Mouse (Mus musculus) adrenal gland, adult 8-10 months (tissue): ENCODE data around the gene Xbp1. TPM values are rescaled to one million over a fixed set of nuclear protein-coding genes. Genes with fewer than 3 reads are reported as not detected.
A peak's percentile ranks its signal among the peaks of the same experiment; 100 is the strongest.
"Not testable (repeated sequence)": the region's sequence is repeated elsewhere in the genome, so short reads cannot be mapped to it uniquely, and the experiment has no call there.

Experiments used
- DNase-seq: peaks from one replicate; pipeline ENCODE4 v3.0.0; 2022
- total RNA-seq, 4 experiments: library from RNA; stranded (reverse); gene quantifications; 2 replicates each; pipeline ENCODE4 v1.2.4; 2022

Xbp1 gene
- 100 to 1,000 TPM; 163 to 269 (median 179) TPM for total RNA-seq

DNA sequence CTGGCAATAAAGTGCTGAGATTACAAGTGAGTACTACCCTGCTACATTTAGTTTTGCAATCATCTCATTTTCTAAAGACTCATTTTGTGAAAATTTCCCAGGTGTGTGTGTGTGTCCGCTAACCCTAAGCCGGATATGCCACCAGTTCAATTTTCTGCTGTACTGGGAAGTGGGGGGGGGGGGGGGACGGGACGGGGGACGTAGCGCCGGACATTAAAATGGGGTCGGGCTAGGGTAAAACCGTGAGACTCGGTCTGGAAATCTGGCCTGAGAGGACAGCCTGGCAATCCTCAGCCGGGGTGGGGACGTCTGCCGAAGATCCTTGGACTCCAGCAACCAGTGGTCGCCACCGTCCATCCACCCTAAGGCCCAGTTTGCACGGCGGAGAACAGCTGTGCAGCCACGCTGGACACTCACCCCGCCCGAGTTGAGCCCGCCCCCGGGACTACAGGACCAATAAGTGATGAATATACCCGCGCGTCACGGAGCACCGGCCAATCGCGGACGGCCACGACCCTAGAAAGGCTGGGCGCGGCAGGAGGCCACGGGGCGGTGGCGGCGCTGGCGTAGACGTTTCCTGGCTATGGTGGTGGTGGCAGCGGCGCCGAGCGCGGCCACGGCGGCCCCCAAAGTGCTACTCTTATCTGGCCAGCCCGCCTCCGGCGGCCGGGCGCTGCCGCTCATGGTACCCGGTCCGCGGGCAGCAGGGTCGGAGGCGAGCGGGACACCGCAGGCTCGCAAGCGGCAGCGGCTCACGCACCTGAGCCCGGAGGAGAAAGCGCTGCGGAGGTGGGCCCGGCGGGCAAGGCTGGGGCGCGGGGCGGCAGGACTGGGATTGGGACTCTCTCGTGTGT lies at the start of gene Xbp1:
Gene Xbp1, plus strand, starts transcription at position 248 of the 854 bp plus-strand sequence.
- DNase-seq, result peak; percentile 98

DNA sequence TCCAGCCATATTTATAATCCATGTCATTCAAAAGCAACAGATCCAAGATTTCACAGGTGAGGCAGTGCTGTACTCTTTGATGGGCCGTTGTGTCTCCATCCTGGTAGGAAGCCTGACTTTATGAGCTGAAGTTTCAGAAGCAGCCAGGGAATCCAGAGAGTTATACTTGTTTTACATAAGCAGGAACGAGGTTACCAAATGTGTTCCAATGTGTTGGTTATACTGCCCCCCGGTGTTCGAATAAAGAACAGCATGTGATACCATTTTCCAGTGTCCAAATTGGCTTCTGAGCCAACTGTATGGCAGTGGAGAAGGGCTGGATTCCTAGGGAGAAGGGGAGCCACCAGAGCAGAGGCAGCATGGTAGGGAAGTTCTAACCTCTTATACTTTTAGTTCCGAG lies 46.3 kb upstream of the Xbp1 start:
- peak; percentile 40 for DNase-seq

DNA sequence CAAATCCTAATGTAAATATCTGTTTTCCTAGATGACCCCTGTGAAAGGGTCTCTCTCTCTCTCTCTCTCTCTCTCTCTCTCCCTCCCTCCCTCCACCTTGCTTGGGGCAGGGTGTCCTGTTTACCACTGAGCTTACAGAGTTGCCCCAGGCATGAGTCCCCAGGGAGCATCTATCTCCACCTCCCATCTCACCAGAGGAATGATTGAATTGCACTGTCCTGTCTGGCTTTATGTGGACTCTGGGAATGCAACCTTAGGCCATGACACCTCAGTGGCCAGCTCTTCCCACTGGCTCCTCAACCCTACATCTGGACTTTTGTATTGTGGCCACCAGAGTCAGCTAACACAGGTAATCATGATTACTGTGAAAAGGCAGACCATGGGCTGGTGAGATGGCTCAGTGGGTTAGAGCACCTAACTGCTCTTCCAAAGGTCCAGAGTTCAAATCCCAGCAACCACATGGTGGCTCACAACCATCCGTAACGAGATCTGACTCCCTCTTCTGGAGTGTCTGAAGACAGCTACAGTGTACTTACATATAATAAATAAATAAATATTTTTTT lies 44.8 kb upstream of the Xbp1 start:
- not testable (repeated sequence) for DNase-seq

DNA sequence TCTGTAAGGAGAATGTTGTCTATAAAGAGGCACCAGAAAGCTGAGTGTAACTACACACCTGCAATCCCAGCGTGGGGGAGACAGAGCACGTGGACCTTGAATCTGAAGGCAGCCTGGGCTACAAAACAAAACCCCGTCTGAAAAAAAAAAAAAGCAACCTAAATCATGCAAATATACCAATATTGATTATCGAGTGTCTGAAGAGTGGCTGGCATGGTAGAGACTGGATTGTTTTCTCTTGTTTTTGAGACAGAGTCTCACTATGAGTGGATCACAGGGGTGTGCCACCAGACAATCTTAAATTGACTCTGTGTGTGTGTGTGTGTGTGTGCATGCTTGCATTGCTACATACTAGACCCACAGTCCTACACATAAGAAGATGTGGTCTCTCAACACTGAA lies 43.7 kb upstream of the Xbp1 start:
- no peak for DNase-seq

DNA sequence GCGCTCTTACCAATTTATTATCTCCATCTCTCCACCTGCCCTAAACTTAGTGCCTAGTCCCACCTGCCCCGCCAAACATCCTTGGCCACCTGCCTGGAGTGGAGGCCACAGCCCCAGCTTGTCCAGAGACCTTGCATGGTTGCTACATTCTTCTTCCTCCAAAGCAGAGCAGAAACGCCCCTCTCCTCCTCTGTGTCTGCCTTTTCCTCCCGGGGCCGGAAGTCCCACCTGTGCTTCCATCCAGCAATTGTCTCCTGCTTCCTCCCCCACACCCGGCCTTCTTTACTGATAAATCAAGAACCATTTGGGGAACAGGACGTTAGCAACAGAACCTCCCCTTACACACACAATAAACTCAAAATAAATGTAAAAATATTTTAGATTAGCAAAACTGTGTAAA lies 42.3 kb upstream of the Xbp1 start:
- DNase-seq, result no peak

DNA sequence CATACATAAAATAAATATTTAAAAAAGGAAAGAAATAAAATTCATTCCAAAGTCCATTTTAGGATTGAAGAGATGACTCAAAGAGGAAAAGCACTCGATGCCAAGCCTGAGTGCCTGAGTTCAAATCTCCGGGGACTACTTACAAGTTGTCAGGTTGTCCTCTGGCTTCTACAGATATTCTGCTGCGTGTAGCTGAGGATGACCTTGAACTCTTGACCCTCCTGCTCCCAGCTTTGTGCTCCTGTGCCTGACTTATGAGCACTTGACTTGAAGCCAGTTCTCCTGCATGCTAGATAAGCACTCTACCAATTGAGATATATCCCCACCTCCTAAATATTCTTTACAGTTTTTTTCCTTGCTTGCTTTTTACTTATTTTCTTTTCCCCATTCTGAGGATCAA lies 41.6 kb upstream of the Xbp1 start:
- no peak for DNase-seq

DNA sequence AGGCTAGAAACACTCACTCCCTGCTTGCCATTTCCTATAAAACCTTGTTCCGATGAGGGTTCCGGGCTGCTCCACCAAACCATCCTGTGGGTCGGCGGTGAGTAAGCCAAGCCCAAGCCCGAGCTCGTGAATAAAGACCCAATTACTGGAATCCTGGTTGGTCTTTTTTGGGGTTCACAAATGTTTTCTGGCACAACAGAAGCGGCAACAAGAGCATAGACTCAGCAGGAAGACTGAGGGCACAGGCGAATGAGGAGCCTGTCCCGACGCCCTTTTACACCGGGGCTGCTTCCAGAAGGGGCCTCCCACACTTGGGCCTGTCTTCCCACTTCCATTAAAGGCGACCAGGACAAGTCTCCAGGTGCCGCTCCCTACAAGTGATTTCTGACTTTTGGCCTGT lies 37.9 kb upstream of the Xbp1 start:
- no peak for DNase-seq

DNA sequence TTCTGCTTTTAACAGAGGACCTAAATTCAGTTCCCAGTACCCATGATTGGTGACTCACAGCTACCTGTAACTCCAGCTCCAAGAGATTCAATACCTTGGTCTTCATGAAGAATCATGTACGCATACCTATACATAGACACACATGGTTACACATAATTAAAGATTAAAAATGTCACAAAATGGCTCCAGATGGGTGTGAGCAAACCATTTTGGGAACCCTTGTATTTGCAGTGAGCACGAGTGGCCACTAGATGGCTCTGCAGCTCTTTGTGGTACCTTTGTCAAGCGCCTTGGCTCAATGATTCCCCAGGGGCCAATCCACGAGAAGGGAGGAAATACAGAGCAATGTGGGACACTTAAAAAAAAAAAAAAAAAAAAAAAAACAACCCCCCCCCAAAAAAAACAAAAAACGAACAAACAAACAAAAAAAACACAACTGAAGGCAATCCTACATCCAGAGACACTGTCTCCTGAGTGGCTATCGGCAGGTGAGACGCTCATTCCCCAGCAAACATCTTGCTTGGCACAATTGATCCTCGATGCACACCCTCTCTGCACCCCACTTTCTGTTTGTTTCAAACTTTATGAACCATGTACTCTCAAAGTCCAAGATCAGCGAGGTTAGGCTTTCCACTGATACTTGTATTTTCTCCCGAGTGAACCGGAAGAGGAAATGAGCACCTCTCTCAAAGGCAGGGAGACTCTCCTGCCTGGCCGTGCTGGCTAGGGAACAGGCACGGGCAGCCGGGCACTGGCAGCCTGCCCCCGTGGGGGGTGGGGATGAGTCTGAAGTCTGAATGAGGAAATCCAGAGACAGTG lies 35.1 kb upstream of the Xbp1 start:
- DNase-seq, result peak; percentile 77

DNA sequence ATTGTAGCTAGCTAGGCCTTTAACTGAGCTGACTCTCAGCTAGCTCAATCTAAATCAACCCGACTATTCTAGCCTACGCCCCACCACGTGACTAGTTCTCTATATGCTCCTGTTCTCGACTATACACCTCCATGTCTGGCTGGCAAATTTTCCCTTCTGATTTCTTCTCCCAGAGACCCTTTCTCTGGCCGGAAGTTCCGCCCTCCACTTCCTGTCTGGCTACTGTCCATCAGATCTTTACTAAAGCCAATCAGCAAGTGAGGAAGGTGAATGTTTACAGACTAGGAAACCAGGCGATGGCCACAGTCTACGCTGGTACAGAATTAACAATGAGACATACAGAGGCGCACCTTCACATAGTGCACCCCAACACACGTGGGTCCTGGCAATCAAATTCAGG lies 31.0 kb upstream of the Xbp1 start:
- DNase-seq, result not testable (repeated sequence)

DNA sequence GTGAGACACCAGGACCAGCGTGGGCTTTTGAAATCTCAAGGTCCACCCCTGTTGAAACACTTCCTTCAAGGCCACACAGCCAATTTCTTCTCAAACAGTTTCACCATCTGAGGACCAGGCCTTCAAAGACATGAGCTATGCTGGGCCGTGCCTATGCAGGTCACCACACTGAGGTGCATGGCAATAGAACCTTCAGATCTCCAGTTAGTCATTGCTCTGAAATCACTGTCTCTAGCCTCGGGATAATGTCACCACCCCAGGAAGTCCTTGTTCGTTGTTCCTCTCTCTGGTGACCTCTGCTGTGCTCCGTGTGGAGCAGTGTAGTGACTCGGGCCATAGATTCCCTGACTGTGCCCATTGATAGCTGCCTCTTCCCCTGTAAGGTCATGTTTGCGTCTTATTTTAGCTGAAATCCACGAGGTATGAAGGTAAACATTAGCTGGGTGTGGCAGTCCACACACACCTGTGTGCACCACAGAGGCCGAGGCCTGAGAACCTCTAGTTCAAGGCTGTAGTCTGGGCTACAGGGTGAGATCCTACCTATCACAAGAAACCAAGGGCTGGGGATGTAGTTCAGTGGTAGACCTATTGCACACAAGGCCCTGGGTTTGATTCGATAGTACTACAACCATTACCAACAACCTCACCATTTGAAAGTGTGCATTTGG lies 29.3 kb upstream of the Xbp1 start:
- peak; percentile 42 for DNase-seq

DNA sequence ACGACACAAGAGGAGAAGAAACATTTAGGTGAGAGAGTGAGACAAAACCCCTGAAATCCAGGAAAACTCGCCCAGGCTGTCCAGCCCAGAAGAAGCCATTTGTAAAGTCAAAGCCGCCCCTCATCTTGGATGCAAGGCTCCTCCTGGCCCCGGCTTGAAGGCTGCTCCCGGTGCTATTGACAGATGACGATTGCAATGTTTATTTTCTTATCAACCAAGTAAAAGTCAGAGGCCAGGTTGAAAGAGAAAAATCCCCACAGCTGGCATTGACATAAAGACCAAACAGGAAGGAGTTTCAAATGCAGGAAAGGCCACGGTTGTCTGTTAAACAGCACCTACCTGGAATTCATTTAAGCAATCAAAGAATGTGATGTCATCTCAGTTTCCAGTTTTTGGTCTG lies 28.5 kb upstream of the Xbp1 start:
- DNase-seq, result no peak

DNA sequence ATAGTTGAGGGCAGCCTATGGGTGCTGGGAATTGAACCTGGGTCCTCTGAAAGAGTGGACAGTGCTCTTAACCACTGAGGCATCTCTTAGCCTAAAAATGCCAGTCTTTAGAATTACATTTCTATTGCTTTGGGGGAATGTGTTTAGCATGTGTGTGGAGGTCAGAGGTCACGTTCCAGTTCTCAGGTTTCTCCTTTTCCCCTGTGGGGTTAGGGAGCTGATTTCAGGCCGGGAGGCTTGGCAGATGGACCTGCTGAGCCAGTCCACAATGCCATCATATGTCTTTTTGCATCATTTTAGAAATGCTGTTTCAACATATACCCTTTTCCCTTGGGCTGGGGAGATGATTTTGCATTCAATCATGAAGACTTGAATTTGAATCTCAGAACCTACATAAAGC lies 26.6 kb upstream of the Xbp1 start:
- DNase-seq, result no peak

DNA sequence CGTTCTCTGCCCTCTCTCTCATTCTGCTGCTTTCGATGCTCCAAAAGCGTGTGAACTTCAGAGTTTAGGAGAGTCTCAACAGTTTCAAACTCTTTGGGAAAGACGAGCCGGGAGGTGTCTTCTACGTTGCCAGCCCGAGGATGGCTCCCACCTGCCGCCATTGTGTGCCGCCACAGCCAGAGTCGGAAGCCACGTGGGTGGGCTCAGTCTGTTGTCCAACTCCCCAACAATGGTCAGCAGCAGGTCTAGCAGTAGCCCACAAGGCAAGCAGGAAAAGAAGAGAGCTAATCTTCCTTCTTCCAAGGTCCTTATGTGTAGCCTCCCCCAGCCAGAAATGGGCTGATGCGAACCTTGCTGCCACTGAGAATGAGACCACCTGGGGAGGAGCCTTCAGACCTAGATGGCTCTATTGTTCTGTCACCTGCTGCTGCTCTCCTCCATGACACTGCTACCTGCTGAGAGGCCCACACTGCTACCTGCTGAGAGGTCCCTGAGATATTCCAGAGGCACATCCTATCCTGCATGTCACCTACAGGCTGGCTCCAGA lies 25.1 kb upstream of the Xbp1 start:
- DNase-seq, result no peak

DNA sequence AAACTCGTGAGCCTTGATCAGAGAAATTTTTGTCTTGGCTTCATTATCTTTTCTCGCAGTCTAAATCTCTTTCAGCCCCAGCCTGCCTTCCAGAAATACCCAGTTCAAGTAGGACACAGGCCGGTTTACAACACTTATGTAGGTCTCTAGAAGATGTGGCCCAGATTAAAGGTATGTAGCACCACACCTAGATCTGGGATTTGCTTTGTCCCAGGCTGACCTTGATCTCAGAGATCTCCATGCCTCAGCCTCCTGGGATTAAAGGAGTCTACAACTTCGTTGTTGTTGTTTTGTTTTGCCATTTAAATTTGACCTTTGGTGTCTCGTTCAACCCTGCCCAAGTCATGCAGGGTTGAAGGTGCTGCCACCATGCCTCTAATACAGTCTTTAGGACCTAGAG lies 24.6 kb upstream of the Xbp1 start:
- DNase-seq, result no peak

DNA sequence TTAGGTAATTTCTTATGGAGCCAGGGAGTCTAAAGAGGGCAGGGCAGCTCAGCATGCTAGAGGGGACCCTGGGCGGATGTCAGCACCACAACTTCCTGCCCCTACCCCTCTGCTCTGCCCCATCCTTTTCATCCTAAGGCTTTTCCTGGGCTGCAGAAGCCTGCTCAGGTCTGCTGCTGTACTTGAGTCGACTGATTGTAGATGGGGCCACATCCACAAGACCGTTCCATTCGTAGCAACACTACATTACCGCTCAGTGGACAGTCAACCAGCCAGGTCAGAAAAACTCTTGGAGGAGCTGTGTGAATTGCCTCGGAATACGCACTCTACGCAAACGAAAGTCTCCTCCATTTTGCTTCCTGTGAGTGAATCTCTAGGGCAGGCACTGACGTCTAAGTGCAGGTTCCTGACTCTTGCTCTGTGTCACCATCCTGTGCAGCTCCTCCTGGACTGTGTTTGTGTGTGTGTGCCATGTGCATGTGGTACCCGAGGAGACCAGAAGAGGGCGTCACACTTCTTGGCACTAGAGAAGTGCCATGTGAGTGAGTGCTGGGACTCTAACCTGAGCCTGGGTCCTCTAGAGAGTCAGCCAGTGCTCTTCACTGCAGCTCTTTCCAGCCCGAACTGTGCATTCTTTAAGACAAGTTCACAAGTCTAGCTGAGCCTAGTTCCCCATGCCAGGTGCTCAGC lies 23.8 kb upstream of the Xbp1 start:
- no peak for DNase-seq

DNA sequence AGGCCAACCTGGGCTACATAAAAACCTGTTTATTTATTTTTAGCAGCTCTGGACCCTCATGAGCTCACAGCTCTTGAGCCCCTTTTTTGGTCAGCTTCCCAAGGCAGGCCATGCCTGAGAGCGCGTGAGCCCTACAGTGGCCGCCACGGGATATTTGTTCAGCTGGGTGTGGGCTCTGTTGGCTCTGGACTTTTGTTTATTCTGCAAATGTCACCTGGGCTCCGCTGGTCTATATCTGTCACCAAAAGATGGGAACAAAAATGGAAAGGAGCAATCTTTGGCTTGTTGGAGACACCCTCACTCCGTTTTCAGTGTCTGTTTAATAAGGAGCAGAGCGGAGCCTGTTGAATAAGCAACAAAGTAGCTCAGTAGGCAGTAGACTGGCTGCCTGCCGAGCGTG lies 22.0 kb upstream of the Xbp1 start:
- DNase-seq, result no peak

DNA sequence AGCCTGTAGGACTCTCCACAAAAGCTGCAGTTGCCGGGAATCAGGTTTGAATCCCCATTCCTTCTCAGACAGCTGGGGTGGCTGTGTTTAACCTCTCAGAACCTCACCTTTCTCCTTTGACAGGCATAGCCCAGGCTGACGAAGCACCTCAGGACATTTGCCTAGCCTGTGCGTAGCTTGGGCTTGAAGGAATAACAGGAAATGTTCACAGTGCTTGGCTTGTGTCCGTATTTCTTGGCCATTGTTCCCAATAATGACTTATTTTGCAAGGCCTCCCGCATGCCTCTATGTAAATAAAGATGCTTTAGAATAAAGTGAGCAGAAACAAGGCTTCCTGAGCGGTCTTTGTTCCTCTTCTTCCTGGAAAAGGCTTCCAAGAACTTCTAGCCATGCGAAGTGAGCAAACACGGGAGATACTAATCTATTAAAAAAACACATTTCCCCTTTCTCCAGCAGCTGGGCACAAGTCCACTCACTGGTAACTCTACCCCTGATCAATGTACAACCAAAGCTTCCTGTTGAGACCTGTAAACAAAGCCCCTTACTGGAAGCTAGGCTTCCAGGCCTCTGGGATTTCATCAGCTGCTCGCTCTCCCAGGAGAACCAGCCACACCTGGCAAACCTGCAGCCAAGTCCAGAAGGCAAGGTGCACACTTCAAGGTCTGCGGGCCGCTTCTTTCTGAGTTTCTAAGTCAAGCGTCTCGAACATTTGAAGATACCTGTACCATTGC lies 21.4 kb upstream of the Xbp1 start:
- DNase-seq, result no peak

DNA sequence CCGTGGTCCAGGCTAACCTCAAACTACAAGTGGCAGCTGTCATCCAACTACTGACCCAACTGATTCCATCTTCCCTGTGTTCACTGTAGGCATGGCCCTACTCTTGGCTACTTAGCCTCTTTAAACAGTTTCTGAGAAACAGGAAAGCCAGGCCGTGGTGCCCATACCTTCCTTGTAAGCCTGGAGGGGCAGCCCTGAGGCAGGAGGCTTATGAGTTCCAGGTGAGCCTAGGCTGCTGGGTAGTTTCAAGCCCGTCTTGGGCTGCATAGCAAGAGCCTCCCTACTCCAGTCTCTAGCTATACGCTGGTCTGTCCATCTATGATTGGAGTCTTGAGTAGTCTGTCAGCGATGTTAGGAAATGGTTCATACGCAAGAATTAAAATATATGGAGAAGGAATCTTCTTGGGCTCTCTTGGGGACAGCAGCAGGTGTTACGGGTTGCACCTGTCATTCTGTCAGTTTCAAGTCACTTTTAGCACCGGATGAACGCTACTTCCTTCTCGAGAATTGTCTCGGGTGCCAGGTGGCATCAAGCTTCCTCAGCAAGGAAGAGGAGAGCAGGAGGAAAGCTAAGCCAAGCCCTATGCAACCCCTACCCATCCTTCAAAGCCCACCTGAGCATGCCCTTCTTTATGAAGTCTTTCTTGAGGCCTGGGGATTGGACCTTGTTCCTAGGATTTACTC lies 20.4 kb upstream of the Xbp1 start:
- no peak for DNase-seq

DNA sequence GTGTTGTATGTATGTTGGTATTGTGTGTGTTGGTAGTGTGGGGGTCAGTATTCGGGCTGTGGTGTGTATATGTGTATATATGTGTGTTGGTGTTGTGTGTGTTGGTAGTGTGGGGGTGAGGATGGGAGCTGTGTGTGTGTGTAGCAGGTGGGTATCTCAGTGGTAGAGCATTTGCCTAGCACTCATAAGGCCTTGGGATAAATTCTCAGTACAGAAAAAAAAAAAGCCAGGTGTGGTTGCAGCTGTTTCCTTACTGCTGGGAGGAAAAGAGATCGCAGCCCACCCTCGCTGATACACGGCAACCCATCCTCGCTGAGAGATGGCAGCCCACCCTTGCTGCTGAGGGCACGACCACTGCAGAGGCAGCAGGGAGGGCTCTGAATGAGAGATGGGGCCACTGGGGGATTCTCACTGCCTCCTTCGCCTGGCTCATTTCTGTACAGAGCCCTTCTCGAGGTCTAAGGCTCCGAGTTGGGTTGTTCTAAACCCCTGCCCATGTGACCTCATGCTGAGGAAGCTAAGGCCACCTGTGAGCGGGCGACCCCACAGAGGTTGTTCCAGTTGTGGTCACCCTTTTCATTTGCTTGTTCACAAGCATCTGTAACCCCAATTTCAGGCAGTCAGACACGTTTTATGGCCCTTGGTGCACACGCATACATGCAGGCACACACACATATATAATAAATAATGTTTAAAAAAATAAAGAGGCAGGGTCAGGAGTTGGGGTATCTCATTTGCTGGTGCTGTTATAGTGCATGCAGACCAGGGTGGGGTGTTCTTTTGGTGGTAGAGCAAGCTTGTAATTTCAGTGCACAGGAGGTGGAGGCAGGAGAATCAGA lies 19.3 kb upstream of the Xbp1 start:
- no peak for DNase-seq
